Comparison of ENCODE assay signal across 9 mouse cellular contexts in the genomic region with DNA sequence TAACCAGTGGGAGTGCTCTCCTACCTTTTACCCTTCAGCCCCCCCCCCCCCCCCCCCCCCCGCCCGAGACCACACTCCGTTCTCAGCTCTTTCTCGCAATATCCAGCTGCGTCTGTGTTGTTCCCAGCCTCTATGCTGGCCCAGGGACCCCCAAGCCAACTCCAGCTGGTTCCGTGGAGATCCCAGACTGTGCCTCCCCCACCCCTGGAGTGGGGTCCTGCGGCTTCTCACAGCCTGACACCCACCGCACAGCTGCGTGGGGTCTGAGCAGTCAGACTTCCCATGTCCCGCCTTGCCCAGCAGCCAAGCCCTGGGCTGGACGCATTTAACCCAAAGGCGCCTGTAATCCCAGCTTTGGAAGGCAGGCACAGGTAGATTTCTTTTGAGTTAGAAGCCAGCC. TPM values are rescaled to one million over a fixed set of nuclear protein-coding genes. Genes with fewer than 3 reads are reported as not detected.
DNase-seq lines count a peak whose midpoint lies in the region; ATAC-seq lines count a peak whose summit lies in the region.
"Had no signal": no experiment of that assay in that cellular context is flagged by ENCODE, and none has a peak within 500 bp of the region (broad histone marks: within the 10 kb centered on the region; RNA-seq: fewer than 3 reads in every experiment).

No protein-coding gene starts in this region.

- H3K27me3 ChIP-seq in embryonic facial prominence, embryonic 12.5 days = no peaks in the 10 kb centered on the region
- H3K27me3 ChIP-seq in hindbrain, embryonic 15.5 days = no peaks in the 10 kb centered on the region
- no peaks in the 10 kb centered on the region for H3K27me3 ChIP-seq in midbrain, embryonic 16.5 days (ENCODE audit: control insufficient read depth, insufficient read depth, low read depth, low read length)

- H3K4me3 ChIP-seq in embryonic facial prominence, embryonic 12.5 days = peak overlapping the region; percentile 34
- peak overlapping the region; percentile 35 for H3K4me3 ChIP-seq in hindbrain, embryonic 15.5 days
- H3K4me3 ChIP-seq in midbrain, embryonic 16.5 days (ENCODE audit: low read depth, low read length) = peak overlapping the region; percentile 37

- peak; percentile 65 for ATAC-seq in embryonic facial prominence, embryonic 12.5 days (ENCODE audit: insufficient number of reproducible peaks, insufficient read depth, low FRiP score, low TSS enrichment)
- ATAC-seq in hindbrain, embryonic 15.5 days (ENCODE audit: low FRiP score, low read depth) = peak; percentile 67
- ATAC-seq in midbrain, embryonic 16.5 days = peak; percentile 59
- no peak for ATAC-seq in activated CD4-positive, CD25-positive, alpha-beta regulatory T cell, adult 4 months
- no peak for ATAC-seq in megakaryocyte progenitor cell, adult 5-6 weeks (replicated peaks; ENCODE audit: poor library complexity)

- 19% methylated on average over 10 of the region's 12 CpGs for WGBS in embryonic facial prominence, embryonic 12.5 days
- WGBS in hindbrain, embryonic 15.5 days = 26% methylated on average over 10 of the region's 12 CpGs
- WGBS in midbrain, embryonic 16.5 days = 34% methylated on average over 7 of the region's 12 CpGs

- H3K27ac ChIP-seq in embryonic facial prominence, embryonic 12.5 days = 0 out of 2 replicates have a peak overlapping the region, but pooled peaks have one; percentile 26
- no peak overlapping the region for H3K27ac ChIP-seq in hindbrain, embryonic 15.5 days (replicated peaks)
- no peak overlapping the region for H3K27ac ChIP-seq in midbrain, embryonic 16.5 days (ENCODE audit: low read length)
- H3K27ac ChIP-seq: macrophage had no signal

- no peaks in the 10 kb centered on the region for H3K9me3 ChIP-seq in embryonic facial prominence, embryonic 12.5 days
- H3K9me3 ChIP-seq in hindbrain, embryonic 15.5 days = no peaks in the 10 kb centered on the region
- H3K9me3 ChIP-seq in midbrain, embryonic 16.5 days (replicated peaks; ENCODE audit: control insufficient read depth, low read length, poor library complexity, severe bottlenecking) = no peaks in the 10 kb centered on the region

- H3K4me2 ChIP-seq in embryonic facial prominence, embryonic 12.5 days (replicated peaks) = peak overlapping the region; percentile 60
- H3K4me2 ChIP-seq in hindbrain, embryonic 15.5 days = peak overlapping the region; percentile 67
- H3K4me2 ChIP-seq in midbrain, embryonic 16.5 days (ENCODE audit: low read length) = peak overlapping the region; percentile 66

- H3K4me1 ChIP-seq in embryonic facial prominence, embryonic 12.5 days = peaks cover 8% of the 10 kb centered on the region
- peaks cover 9% of the 10 kb centered on the region for H3K4me1 ChIP-seq in hindbrain, embryonic 15.5 days (replicated peaks)
- H3K4me1 ChIP-seq in midbrain, embryonic 16.5 days (ENCODE audit: control insufficient read depth, insufficient read depth, low read length) = peaks cover 11% of the 10 kb centered on the region; the same call in 1 of the 2 replicates

- 0 out of 2 replicates have a peak overlapping the region, but pooled peaks have one; percentile 6 for H3K9ac ChIP-seq in embryonic facial prominence, embryonic 12.5 days
- no peak overlapping the region for H3K9ac ChIP-seq in hindbrain, embryonic 15.5 days
- H3K9ac ChIP-seq in midbrain, embryonic 16.5 days (ENCODE audit: low read depth, low read length) = peak overlapping the region; percentile 50; the same call in 1 of the 2 replicates

- H3K36me3 ChIP-seq in embryonic facial prominence, embryonic 12.5 days = no peaks in the 10 kb centered on the region
- no peaks in the 10 kb centered on the region for H3K36me3 ChIP-seq in hindbrain, embryonic 15.5 days
- no peaks in the 10 kb centered on the region for H3K36me3 ChIP-seq in midbrain, embryonic 16.5 days (ENCODE audit: control insufficient read depth, insufficient read depth, low read length)

- DNase-seq in kidney, postnatal 4 days = peak; percentile 17 to 30
- DNase-seq in kidney, adult 18-20 months = no peak
- no peak for DNase-seq in thymus, postnatal 14 days

RNA-seq across cellular contexts. Expression of a gene that starts 15.5 kb away (rescaled TPM):
- 148 and 153 TPM in 2 replicates for polyA plus RNA-seq in embryonic facial prominence, embryonic 12.5 days (2016; fragmentation: Nextera tagmentation; extraction: Ambion mirVana)
- polyA plus RNA-seq in hindbrain, embryonic 15.5 days (2015; fragmentation: Nextera tagmentation; extraction: Ambion mirVana) = 62.4 and 63.1 TPM in 2 replicates
- 51.2 and 59.4 TPM in 2 replicates for polyA plus RNA-seq in midbrain, embryonic 16.5 days (2015; fragmentation: Nextera tagmentation; extraction: Ambion mirVana)
- polyA plus RNA-seq in activated CD4-positive, CD25-positive, alpha-beta regulatory T cell, adult 4 months (2017; shearing (Covaris generic)) = 1 to 10 TPM; 7.2 to 9.1 TPM
- total RNA-seq in megakaryocyte progenitor cell, adult 5-6 weeks (2015) = 116 and 118 TPM in 2 replicates
- total RNA-seq in megakaryocyte progenitor cell, adult 5-6 weeks (2017) = 80.2 and 104 TPM in 2 replicates

RNA-seq across cellular contexts. Expression of a gene that starts 49.2 kb away (rescaled TPM):
- 14.4 and 14.7 TPM in 2 replicates for polyA plus RNA-seq in embryonic facial prominence, embryonic 12.5 days (2016; fragmentation: Nextera tagmentation; extraction: Ambion mirVana)
- polyA plus RNA-seq in hindbrain, embryonic 15.5 days (2015; fragmentation: Nextera tagmentation; extraction: Ambion mirVana) = 6.4 and 6.6 TPM in 2 replicates
- 5.4 and 5.6 TPM in 2 replicates for polyA plus RNA-seq in midbrain, embryonic 16.5 days (2015; fragmentation: Nextera tagmentation; extraction: Ambion mirVana)
- 1 to 10 TPM; 3.5 to 5.2 TPM for polyA plus RNA-seq in activated CD4-positive, CD25-positive, alpha-beta regulatory T cell, adult 4 months (2017; shearing (Covaris generic))
- 16.5 and 17.9 TPM in 2 replicates for total RNA-seq in megakaryocyte progenitor cell, adult 5-6 weeks (2015)
- 10.2 and 19.5 TPM in 2 replicates for total RNA-seq in megakaryocyte progenitor cell, adult 5-6 weeks (2017)

Comparison
In these comparisons a context has a peak if more than half of its experiments do, and no peak if none do; other contexts are left out.
1. DNase-seq: peak in kidney, postnatal 4 days (2 of 2); none in kidney, adult 18-20 months (single experiment) and thymus, postnatal 14 days (single experiment).
2. ATAC-seq: peak in embryonic facial prominence, embryonic 12.5 days (single experiment), hindbrain, embryonic 15.5 days (single experiment) and midbrain, embryonic 16.5 days (single experiment); none in activated CD4-positive, CD25-positive, alpha-beta regulatory T cell, adult 4 months (single experiment) and megakaryocyte progenitor cell, adult 5-6 weeks (single experiment).
3. Peak in every context shown above with its lines, with median percentiles within 50 percentile points of each other: H3K4me2 ChIP-seq and H3K4me3 ChIP-seq.